Mouse (Mus musculus) embryonic fibroblast, embryonic 13.5 days (primary cell): ENCODE measurements at regions not wholly inside any gene's neighbourhood (a gene's known extent, or its start where the extent isn't known, plus 50 kb on each side); places are given as distances from the start of the nearest gene placed in this dataset.

Experiments
- CTCF ChIP-seq: IDR thresholded peaks from 2 replicates; pipeline ENCODE4 v1.5.1; 2011; ENCODE audit warnings: mild to moderate bottlenecking, control low read depth, low read length, moderate library complexity, borderline replicate concordance; ENCODE audit not compliant: insufficient read depth
- POLR2A ChIP-seq: IDR thresholded peaks from 2 replicates; pipeline ENCODE4 v1.6.1; 2011; ENCODE audit warnings: low read depth, mild to moderate bottlenecking, control low read depth, low read length, moderate library complexity

DNA sequence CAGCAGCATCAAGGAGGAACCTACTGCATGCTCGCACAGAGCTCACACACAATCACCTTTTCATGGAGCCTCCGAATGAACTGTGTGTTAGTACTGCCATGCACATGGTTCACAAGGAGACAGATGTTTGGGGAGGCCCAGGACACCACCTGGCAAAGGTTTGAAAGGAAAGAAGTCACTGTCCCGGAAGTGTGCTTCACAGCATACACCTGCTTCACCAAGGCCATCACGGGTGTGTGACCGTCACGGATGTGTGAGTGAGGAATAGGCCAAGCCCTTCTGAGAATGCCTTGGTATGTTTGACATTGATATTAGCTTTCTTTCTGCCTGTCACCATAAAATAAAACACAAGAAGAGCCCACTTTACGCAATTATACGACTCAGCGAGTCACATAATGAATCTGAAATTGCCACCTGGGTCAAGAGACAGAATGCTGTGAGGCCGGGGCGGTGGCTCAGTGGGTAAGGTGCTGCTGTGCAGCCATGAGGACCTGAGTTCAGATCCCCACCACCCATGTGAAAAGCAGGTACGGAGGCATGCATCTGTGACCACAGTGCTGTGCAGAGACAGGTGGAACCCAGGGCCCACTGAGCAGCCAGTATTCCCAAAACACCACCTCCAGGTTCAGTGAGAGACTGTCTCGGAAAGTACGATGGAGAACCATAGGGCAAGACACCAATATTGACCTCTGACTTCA lies 162.3 kb upstream of the Sh3bp4 start:
- no peak for TF ChIP-seq POLR2A
- no peak for TF ChIP-seq CTCF
